ENCODE assay signal across 14 mouse cellular contexts in genomic region chr15:7922291-7923037, GRCm38 (mm10).
DNase-seq lines count a peak whose midpoint lies in the region; ATAC-seq lines count a peak whose summit lies in the region.
"Had no signal": no experiment of that assay in that cellular context is flagged by ENCODE, and none has a peak within 500 bp of the region (broad histone marks: within the 10 kb centered on the region; RNA-seq: fewer than 3 reads in every experiment).

No protein-coding gene starts in this region.

- no peak overlapping the region for H3K9ac ChIP-seq in midbrain, embryonic 11.5 days (ENCODE audit: low read length)
- H3K9ac ChIP-seq in midbrain, embryonic 13.5 days (replicated peaks), result no peak overlapping the region
- H3K9ac ChIP-seq: embryonic facial prominence, embryonic 13.5 days; liver, embryonic 14.5 days had no signal

- 91% methylated on average over 14 of the region's 14 CpGs for WGBS in midbrain, embryonic 11.5 days
- WGBS in midbrain, embryonic 13.5 days, result 88% methylated on average over 14 of the region's 14 CpGs

- no peaks in the 10 kb centered on the region for H3K9me3 ChIP-seq in midbrain, embryonic 11.5 days (ENCODE audit: control insufficient read depth, low read length)
- no peaks in the 10 kb centered on the region for H3K9me3 ChIP-seq in midbrain, embryonic 13.5 days
- H3K9me3 ChIP-seq: embryonic facial prominence, embryonic 13.5 days had no signal

- no peak overlapping the region for H3K27ac ChIP-seq in midbrain, embryonic 11.5 days (ENCODE audit: low read depth, low read length)
- H3K27ac ChIP-seq in midbrain, embryonic 13.5 days, result no peak overlapping the region
- H3K27ac ChIP-seq: embryonic facial prominence, embryonic 13.5 days; liver, embryonic 14.5 days had no signal

- no peak for ATAC-seq in midbrain, embryonic 11.5 days (ENCODE audit: low FRiP score)
- no peak for ATAC-seq in midbrain, embryonic 13.5 days
- ATAC-seq in monocyte, adult 5-6 weeks (replicated peaks; ENCODE audit: insufficient number of reproducible peaks, low FRiP score, low TSS enrichment, poor library complexity, severe bottlenecking), result no peak

- no peak overlapping the region for H3K4me3 ChIP-seq in midbrain, embryonic 11.5 days (ENCODE audit: low read depth, low read length)
- no peak overlapping the region for H3K4me3 ChIP-seq in midbrain, embryonic 13.5 days (replicated peaks)
- H3K4me3 ChIP-seq: embryonic facial prominence, embryonic 13.5 days had no signal

- no peaks in the 10 kb centered on the region for H3K27me3 ChIP-seq in midbrain, embryonic 11.5 days (ENCODE audit: control insufficient read depth, insufficient read depth, low read length)
- no peaks in the 10 kb centered on the region for H3K27me3 ChIP-seq in midbrain, embryonic 13.5 days
- H3K27me3 ChIP-seq: embryonic facial prominence, embryonic 13.5 days had no signal

- no peaks in the 10 kb centered on the region for H3K4me1 ChIP-seq in midbrain, embryonic 11.5 days (ENCODE audit: control insufficient read depth, insufficient read depth, low read length)
- H3K4me1 ChIP-seq in midbrain, embryonic 13.5 days (replicated peaks), result no peaks in the 10 kb centered on the region
- H3K4me1 ChIP-seq: embryonic facial prominence, embryonic 13.5 days had no signal

- peak; percentile 26 for DNase-seq in kidney, adult 11 months
- no peak for DNase-seq in kidney, postnatal 4 days
- DNase-seq in midbrain, embryonic 11.5 days (ENCODE audit: low spot score, missing footprints), result peak; percentile 66
- DNase-seq in cerebellum, adult 8-10 months, result peak; percentile 56
- peak; percentile 29 for DNase-seq in layer of hippocampus, adult 9-11 months
- DNase-seq in frontal cortex, postnatal 10 days (ENCODE audit: low spot score in 2 of 2), result no peak
- DNase-seq: gastrocnemius, postnatal 10 days; heart, postnatal 10 days; lung, postnatal 14 days; thymus, adult 2 months had no signal

- H3K4me2 ChIP-seq in midbrain, embryonic 11.5 days, result no peak overlapping the region
- H3K4me2 ChIP-seq in midbrain, embryonic 13.5 days (replicated peaks), result no peak overlapping the region
- H3K4me2 ChIP-seq: embryonic facial prominence, embryonic 13.5 days had no signal

- no peaks in the 10 kb centered on the region for H3K36me3 ChIP-seq in midbrain, embryonic 11.5 days (ENCODE audit: control insufficient read depth, insufficient read depth, low read length)
- peaks cover 5% of the 10 kb centered on the region; the same call in 1 of the 2 replicates for H3K36me3 ChIP-seq in midbrain, embryonic 13.5 days

Comparison
In these comparisons a context has a peak if more than half of its experiments do, and no peak if none do; other contexts are left out.
1. DNase-seq: peak in kidney, adult 11 months (single experiment), midbrain, embryonic 11.5 days (single experiment), cerebellum, adult 8-10 months (single experiment) and layer of hippocampus, adult 9-11 months (single experiment); none in kidney, postnatal 4 days (0 of 2) and frontal cortex, postnatal 10 days (0 of 2).